Mouse (Mus musculus): ENCODE measurements at regions not wholly inside any gene's neighbourhood (a gene's known extent, or its start where the extent isn't known, plus 50 kb on each side); places are given as distances from the start of the nearest gene placed in this dataset.

- CTCF ChIA-PET, result interaction anchor here (0.5 kb wide), 1 partner anchor 1972 kb away, joined by 3 read pairs; no protein-coding TSS in a partner anchor
Observed at GRCm38 (mm10) chr6:84391016-84391415, 202.7 kb downstream of the Cyp26b1 start.

GRCm38 (mm10) chr6:84385696-84386095, 208.0 kb downstream of the Cyp26b1 start:
- CTCF ChIA-PET, result no interaction called here

GRCm38 (mm10) chr6:84383718-84384117, 210.0 kb downstream of the Cyp26b1 start:
- CTCF ChIA-PET, result no interaction called here

- CTCF ChIA-PET, result no interaction called here
Observed at GRCm38 (mm10) chr6:84383141-84383540, 210.6 kb downstream of the Cyp26b1 start.

- CTCF ChIA-PET, result no interaction called here
Observed at GRCm38 (mm10) chr6:84381571-84381970, 212.1 kb downstream of the Cyp26b1 start.

- CTCF ChIA-PET, result no interaction called here
Observed at GRCm38 (mm10) chr6:84376666-84377065, 217.0 kb downstream of the Cyp26b1 start.

GRCm38 (mm10) chr6:84375498-84375897, 218.2 kb downstream of the Cyp26b1 start:
- CTCF ChIA-PET, result no interaction called here

GRCm38 (mm10) chr6:84366365-84366764, 227.3 kb downstream of the Cyp26b1 start:
- CTCF ChIA-PET, result no interaction called here

GRCm38 (mm10) chr6:84365914-84366313, 227.8 kb downstream of the Cyp26b1 start:
- CTCF ChIA-PET, result no interaction called here

GRCm38 (mm10) chr6:84364964-84365363, 228.7 kb downstream of the Cyp26b1 start:
- CTCF ChIA-PET, result no interaction called here

- CTCF ChIA-PET, result no interaction called here
Observed at GRCm38 (mm10) chr6:84362331-84362730, 231.4 kb downstream of the Cyp26b1 start.

GRCm38 (mm10) chr6:84357911-84358310, 235.8 kb downstream of the Cyp26b1 start:
- CTCF ChIA-PET, result no interaction called here

GRCm38 (mm10) chr6:84353425-84354220, 240.1 kb downstream of the Cyp26b1 start:
- CTCF ChIA-PET, result no interaction called here

- CTCF ChIA-PET, result interaction anchor here (0.7 kb wide), 1 partner anchor 30 kb away, joined by 5 read pairs; no protein-coding TSS in a partner anchor
Observed at GRCm38 (mm10) chr6:84344936-84345335, 248.8 kb downstream of the Cyp26b1 start.

- CTCF ChIA-PET, result no interaction called here
Observed at GRCm38 (mm10) chr6:84333666-84334179, 260.0 kb downstream of the Cyp26b1 start.

- CTCF ChIA-PET, result no interaction called here
Observed at GRCm38 (mm10) chr6:84329106-84329505, 264.6 kb downstream of the Cyp26b1 start.

- CTCF ChIA-PET, result no interaction called here
Observed at GRCm38 (mm10) chr6:84328030-84328390, 265.7 kb downstream of the Cyp26b1 start.

GRCm38 (mm10) chr6:84327306-84328029, 266.2 kb downstream of the Cyp26b1 start:
- CTCF ChIA-PET, result no interaction called here

- CTCF ChIA-PET, result no interaction called here
Observed at GRCm38 (mm10) chr6:84325384-84326114, 268.2 kb downstream of the Cyp26b1 start.

GRCm38 (mm10) chr6:84324185-84324584, 269.5 kb downstream of the Cyp26b1 start:
- CTCF ChIA-PET, result no interaction called here

- CTCF ChIA-PET, result no interaction called here
Observed at GRCm38 (mm10) chr6:84322528-84322927, 271.2 kb downstream of the Cyp26b1 start.

- CTCF ChIA-PET, result no interaction called here
Observed at GRCm38 (mm10) chr6:84320586-84320985, 273.1 kb downstream of the Cyp26b1 start.

Data from spleen, embryonic (tissue).